Mouse (Mus musculus): ENCODE measurements around the gene Srpk3. TPM values are rescaled to one million over a fixed set of nuclear protein-coding genes. Genes with fewer than 3 reads are reported as not detected.

The Srpk3 gene
- polyA plus RNA-seq, 1 experiment from 2014 or later = 2.2 TPM

DNA sequence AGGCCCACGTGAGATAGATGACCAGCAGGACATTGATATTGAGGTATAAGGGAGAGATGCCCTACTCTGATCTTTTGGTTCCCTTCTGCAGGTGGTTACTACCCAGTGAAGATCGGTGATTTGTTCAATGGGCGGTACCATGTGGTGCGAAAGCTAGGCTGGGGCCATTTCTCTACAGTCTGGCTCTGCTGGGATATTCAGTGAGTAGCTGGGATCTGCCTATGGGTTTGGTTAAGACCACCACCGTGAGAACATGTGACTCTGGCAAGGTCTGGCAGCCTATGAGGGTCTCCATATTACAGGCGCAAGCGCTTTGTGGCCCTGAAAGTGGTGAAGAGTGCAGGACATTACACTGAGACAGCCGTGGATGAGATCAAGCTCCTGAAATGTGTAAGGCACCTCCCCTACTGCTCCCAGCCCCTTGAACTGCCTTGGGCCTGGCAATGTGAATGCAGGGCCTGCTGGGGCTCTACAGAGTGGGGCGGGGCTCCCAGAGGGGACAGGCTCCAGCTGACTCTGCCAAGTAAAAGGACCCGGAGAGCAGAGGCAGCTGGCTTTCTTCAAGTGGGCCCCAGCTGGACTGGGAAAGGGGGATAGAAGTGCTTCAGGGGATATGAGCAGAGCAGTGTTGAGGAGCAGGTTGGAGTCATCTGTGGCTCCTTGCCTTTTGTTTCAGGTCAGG lies 738 bp downstream of the Srpk3 start:
- 62% methylated on average over 10 of the region's 10 CpGs for WGBS
- H3K4me2 ChIP-seq = no peak overlapping the region
- H3K27me3 ChIP-seq (replicated peaks) = no peaks in the 10 kb centered on the region
- H3K27ac ChIP-seq = peak overlapping the region; percentile 35; the same call in 1 of the 2 replicates
- no peak overlapping the region for H3K4me3 ChIP-seq (replicated peaks)
- H3K36me3 ChIP-seq = 0 out of 2 replicates have a peak, but pooled peaks cover 2% of the 10 kb centered on the region
- peak; percentile 61; the same call in 1 of the 2 replicates for ATAC-seq (ENCODE audit: insufficient read depth, low FRiP score, low read depth)
- H3K4me1 ChIP-seq = 0 out of 2 replicates have a peak, but pooled peaks cover 4% of the 10 kb centered on the region
- H3K9me3 ChIP-seq = no peaks in the 10 kb centered on the region
- no peak overlapping the region for H3K9ac ChIP-seq

DNA sequence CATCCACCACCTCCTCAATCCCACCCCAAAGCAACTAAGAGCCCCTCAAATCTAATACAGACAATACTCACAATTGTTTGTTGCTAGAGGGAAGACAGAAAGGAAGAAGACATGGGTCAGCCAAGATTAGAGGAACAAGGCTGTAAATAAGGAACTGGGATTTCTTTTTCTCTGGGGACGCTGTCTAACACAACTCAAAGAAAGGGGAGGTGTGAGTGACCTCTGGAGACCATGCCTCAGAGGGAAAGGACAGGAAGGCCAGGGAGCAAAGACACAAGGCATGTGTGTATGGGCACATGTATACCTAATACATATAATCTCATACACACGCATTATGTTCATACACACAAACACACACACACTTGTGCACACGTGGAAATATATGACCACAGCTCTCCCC lies 8.0 kb downstream of the Srpk3 start:
- Histone ChIP-seq H3K4me2 (no peak overlapping the region), H3K27me3 (replicated peaks) (no peaks in the 10 kb centered on the region), H3K27ac (no peak overlapping the region), H3K36me3 (peaks cover 13% of the 10 kb centered on the region; the same call in 1 of the 2 replicates), H3K9ac (no peak overlapping the region), H3K9me3 (no peaks in the 10 kb centered on the region), H3K4me3 (replicated peaks) (no peak overlapping the region), H3K4me1 (no peaks in the 10 kb centered on the region)
- no peak for ATAC-seq (ENCODE audit: insufficient read depth, low FRiP score, low read depth)
- 84% methylated on average over 3 of the region's 3 CpGs for WGBS

DNA sequence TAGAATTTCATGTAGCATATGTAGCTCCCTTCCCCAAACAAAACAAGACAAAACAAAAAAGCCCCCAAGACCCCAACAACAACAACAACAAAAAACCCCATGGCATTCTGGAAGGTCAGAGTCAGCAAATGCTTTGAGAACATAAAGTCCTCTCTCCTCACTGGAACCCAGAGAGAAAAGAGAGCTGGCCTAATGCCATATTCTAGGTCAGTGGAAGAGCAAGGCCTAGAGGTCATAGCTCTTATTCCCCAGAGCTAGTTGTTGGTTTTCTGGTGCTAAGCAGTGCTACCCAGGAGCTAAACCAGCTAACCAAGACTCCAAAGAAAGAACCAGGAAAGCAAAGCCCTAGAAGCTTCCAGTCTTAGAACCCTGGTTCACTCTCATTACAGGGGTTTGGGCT lies 11.5 kb downstream of the Srpk3 start:
- Histone ChIP-seq H3K36me3 (peaks cover 4% of the 10 kb centered on the region; the same call in 1 of the 2 replicates), H3K27ac (peak overlapping the region; percentile 93; the same call in 1 of the 2 replicates), H3K4me2 (peak overlapping the region; percentile 57), H3K27me3 (replicated peaks) (no peaks in the 10 kb centered on the region), H3K9ac (peak overlapping the region; percentile 34), H3K9me3 (no peaks in the 10 kb centered on the region), H3K4me1 (peaks cover 10% of the 10 kb centered on the region; the same call in 1 of the 2 replicates), H3K4me3 (replicated peaks) (peak overlapping the region; percentile 63)
- no peak for ATAC-seq (ENCODE audit: insufficient read depth, low FRiP score, low read depth)

DNA sequence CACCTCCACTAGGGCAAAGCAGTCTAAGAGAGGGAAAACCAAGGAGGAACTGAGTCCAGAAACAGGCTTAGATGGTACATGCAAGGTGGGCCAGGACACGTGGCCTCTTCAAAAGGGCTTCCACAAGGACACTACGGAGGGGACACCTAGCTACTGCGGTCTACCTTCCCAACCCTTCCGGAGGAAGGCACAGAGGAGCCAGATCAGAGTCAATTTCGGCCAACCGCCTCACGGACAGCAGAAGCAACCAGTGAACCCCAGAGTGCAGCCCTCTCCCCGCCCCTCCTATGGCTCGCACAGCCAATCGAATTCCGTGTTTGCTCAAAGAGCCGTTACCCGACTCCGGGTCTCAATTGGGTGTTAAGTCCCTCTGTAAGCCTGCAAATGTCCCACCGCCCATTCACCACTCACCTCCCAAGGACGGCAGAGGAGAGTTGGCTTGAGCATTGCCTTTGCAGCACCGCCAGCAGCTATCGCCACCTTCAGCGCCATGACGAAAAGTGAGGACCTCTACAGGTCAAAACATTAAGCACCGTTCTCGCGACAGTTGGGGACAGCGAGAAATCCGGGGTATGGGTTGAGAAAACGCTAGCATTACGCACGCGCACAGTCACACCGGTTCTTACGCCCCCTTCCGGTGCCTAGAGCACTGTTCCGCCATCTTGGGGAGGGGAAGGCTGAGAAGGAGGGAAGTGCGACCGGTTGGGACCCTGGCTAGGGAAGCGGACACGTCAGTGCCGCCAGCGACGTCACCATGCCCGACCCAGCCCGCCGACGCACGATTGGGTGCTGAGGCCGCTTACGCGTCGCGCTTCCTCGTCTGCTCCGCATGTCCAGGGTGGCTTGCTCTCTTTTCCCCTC lies 12.4 kb downstream of the Srpk3 start, which contains the start of the genes Idh3g and Ssr4:
Gene Idh3g, minus strand, starts transcription at position 534 of the 861 bp plus-strand sequence.
Gene Ssr4, plus strand, starts transcription at position 665 of the 861 bp plus-strand sequence.
- WGBS = 16% methylated on average over 52 of the region's 52 CpGs
- Histone ChIP-seq H3K4me2 (peak within 1 kb of the TSS; percentile 57), H3K27ac (peak within 1 kb of the TSS; percentile 93), H3K36me3 (no peaks in the 10 kb centered on the region; the same call in 1 of the 2 replicates), H3K9me3 (no peaks in the 10 kb centered on the region), H3K27me3 (replicated peaks) (no peaks in the 10 kb centered on the region), H3K4me3 (replicated peaks) (peak within 1 kb of the TSS; percentile 63), H3K4me1 (peaks cover 10% of the 10 kb centered on the region; the same call in 1 of the 2 replicates), H3K9ac (peak within 1 kb of the TSS; percentile 63)
- ATAC-seq (ENCODE audit: insufficient read depth, low FRiP score, low read depth) = peak; percentile 94

DNA sequence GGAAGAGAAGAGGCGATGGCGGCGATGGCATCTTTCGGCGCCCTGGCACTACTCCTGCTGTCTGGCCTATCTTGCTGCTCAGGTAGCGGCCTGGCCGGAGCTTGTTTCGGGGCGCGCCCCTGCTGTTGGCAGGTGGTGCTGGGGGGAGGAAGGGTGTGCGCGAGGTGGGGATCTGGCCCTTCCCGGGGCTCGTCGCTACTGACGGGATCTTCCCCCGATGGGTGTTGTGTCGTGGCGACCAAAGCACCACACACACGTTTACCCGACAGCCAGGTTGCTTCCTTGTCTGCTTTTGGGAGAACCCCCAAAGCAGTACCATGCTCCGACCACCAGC lies 13.0 kb downstream of the Srpk3 start:
- 11% methylated on average over 20 of the region's 22 CpGs for WGBS
- peak overlapping the region; percentile 63 for H3K9ac ChIP-seq
- peak; percentile 29 for ATAC-seq (ENCODE audit: insufficient read depth, low FRiP score, low read depth)
- peaks cover 10% of the 10 kb centered on the region; the same call in 1 of the 2 replicates for H3K4me1 ChIP-seq
- H3K36me3 ChIP-seq = no peaks in the 10 kb centered on the region
- peak overlapping the region; percentile 52 for H3K4me2 ChIP-seq
- H3K27ac ChIP-seq = peak overlapping the region; percentile 77; the same call in 1 of the 2 replicates
- peak overlapping the region; percentile 63 for H3K4me3 ChIP-seq (replicated peaks)
- H3K27me3 ChIP-seq (replicated peaks) = no peaks in the 10 kb centered on the region
- H3K9me3 ChIP-seq = no peaks in the 10 kb centered on the region

DNA sequence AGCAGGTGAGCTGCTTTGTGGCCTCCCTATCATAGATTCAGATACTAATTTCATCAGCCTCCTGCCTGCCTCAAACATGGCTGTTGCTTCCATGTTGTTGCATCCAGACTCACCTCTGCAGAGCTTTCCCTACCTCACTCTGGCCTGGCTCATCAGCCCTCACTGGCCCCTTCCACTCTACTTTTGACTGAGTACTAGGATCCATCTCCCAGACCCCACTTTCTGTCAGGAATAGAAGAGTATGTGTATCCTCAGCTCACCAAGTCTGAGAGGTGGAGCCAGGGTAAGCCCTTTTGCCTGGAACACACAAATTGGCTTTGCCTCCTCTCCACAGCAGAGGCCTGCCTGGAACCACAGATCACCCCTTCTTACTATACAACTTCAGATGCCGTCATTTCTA lies 14.3 kb downstream of the Srpk3 start:
- Histone ChIP-seq H3K4me3 (replicated peaks) (peak overlapping the region; percentile 63), H3K4me1 (peaks cover 10% of the 10 kb centered on the region; the same call in 1 of the 2 replicates), H3K36me3 (no peaks in the 10 kb centered on the region), H3K27me3 (replicated peaks) (no peaks in the 10 kb centered on the region), H3K9me3 (no peaks in the 10 kb centered on the region), H3K27ac (no peak overlapping the region), H3K9ac (no peak overlapping the region), H3K4me2 (peak overlapping the region; percentile 52)
- WGBS = 78% methylated on average over 1 of the region's 1 CpGs
- no peak for ATAC-seq (ENCODE audit: insufficient read depth, low FRiP score, low read depth)

DNA sequence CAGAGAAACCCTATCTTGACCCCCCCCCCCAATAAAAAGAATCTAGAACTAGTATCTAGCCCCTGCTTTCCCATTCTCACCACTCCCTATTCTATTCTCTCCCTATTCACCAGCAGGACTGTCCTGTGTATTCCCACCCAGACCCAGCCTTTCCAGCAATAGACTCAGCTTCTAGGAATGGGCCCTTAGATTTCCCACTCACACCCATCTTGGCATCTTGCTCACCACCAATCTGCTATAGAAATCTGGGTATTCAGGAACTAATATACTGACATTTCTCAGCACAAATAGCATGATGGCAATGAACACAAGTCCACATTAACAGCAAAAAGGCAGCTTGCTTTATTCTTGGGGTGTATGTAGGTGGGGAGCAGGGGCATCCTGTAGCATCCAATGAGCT lies 18.8 kb downstream of the Srpk3 start:
- H3K27ac ChIP-seq = no peak overlapping the region

DNA sequence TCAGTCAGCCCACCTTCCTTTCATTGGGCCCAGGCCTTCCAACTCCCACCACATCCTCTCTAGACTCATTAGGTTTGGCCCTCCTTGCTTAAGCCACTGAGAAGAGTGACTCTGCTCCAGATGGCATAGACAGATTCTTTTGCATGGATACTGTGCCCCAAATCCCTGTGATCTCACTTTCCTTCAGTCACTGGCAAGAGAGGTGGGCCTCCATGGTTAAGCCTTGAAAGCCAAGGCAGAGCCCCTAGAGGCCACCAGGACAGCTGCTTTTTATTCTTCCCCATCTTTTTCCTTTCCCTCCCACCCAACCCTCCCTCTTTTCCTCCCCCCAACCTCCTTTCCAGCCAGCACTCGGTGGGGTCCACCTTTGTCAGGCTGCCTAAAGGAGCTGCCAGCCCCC lies 19.3 kb downstream of the Srpk3 start:
- peaks cover 5% of the 10 kb centered on the region; the same call in 1 of the 2 replicates for H3K4me1 ChIP-seq
- 33% methylated on average over 1 of the region's 1 CpGs for WGBS
- H3K9me3 ChIP-seq = no peaks in the 10 kb centered on the region
- no peak overlapping the region for H3K4me3 ChIP-seq (replicated peaks)
- H3K36me3 ChIP-seq = no peaks in the 10 kb centered on the region
- no peak for ATAC-seq (ENCODE audit: insufficient read depth, low FRiP score, low read depth)
- no peak overlapping the region for H3K27ac ChIP-seq
- no peak overlapping the region for H3K9ac ChIP-seq
- H3K27me3 ChIP-seq (replicated peaks) = no peaks in the 10 kb centered on the region
- H3K4me2 ChIP-seq = no peak overlapping the region

More for the DNA sequence above, 18.8 kb downstream of the Srpk3 start:
- Histone ChIP-seq H3K4me2 (no peak overlapping the region), H3K4me3 (replicated peaks) (no peak overlapping the region), H3K36me3 (no peaks in the 10 kb centered on the region), H3K27me3 (replicated peaks) (no peaks in the 10 kb centered on the region), H3K4me1 (peaks cover 10% of the 10 kb centered on the region; the same call in 1 of the 2 replicates), H3K9me3 (no peaks in the 10 kb centered on the region), H3K9ac (no peak overlapping the region)
- no peak for ATAC-seq (ENCODE audit: insufficient read depth, low FRiP score, low read depth)

DNA sequence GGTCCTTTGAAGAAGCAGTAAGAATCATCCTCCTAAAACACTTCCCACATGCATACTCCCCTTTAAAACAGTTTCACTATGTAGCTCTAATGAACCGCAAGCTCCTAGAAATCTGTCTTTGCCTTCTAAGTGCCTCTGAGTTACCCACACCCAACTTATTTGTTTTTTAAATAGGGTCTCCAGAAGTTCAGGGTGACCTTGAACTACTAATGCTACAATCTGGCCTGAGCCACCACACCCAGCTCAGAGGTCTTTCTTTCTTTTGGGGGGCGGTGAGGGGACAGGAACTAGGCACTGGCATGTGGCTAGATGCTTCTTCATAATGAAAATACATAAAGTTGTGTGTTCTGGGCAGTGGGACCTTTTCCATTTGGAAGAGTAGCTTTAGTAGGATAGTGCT lies 23.3 kb downstream of the Srpk3 start:
- no peak overlapping the region for H3K4me2 ChIP-seq
- no peaks in the 10 kb centered on the region for H3K4me1 ChIP-seq
- no peaks in the 10 kb centered on the region for H3K9me3 ChIP-seq
- no peaks in the 10 kb centered on the region for H3K36me3 ChIP-seq
- no peak overlapping the region for H3K27ac ChIP-seq
- no peak for ATAC-seq (ENCODE audit: insufficient read depth, low FRiP score, low read depth)
- WGBS = 86% methylated on average over 2 of the region's 2 CpGs
- no peak overlapping the region for H3K4me3 ChIP-seq (replicated peaks)
- H3K9ac ChIP-seq = no peak overlapping the region
- no peaks in the 10 kb centered on the region for H3K27me3 ChIP-seq (replicated peaks)

DNA sequence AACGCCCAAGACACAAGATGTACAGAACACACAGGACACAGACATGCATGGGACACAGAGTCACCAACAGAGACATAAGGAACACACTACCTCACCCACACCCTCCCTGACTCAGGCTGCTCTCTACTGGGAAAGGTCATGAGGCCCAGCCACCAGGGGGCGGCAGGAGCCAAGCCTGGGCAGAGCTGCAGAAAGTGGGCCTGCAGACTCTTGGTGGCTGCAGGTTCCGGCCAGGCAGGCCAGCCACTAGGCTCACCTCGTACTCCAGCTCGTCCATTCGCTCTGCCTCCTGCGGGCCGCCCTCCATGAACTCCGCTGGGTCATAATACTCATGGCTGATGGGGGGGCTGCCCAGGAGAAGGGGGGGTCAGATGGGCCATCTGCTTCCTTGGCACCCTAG lies 24.3 kb downstream of the Srpk3 start:
- Histone ChIP-seq H3K36me3 (no peaks in the 10 kb centered on the region), H3K4me2 (no peak overlapping the region), H3K9ac (no peak overlapping the region), H3K4me1 (no peaks in the 10 kb centered on the region), H3K9me3 (no peaks in the 10 kb centered on the region), H3K27me3 (replicated peaks) (no peaks in the 10 kb centered on the region), H3K4me3 (replicated peaks) (no peak overlapping the region), H3K27ac (no peak overlapping the region)
- WGBS = 38% methylated on average over 9 of the region's 9 CpGs
- peak; percentile 78 for ATAC-seq (ENCODE audit: insufficient read depth, low FRiP score, low read depth)

DNA sequence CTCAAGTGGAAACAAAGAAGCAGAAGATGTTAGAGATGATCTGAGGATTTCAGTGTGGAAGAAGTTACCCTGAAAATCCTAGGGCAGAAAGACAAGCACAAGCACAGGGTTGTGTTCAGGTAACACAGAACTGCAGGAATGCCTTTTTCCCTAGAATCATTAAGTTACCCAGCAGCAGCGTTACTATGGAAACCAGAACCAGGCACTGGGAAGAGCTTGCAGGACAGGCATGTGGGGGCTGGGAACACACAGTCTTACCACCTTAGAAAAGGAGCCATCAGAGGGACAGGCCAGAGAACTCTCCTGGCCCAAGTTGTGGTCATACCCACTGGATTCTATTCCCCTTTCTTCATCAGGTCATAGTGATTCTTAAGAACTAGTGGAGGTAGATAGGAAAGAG lies 31.6 kb downstream of the Srpk3 start:
- H3K4me2 ChIP-seq = no peak overlapping the region
- 62% methylated on average over 1 of the region's 1 CpGs for WGBS
- H3K9me3 ChIP-seq = no peaks in the 10 kb centered on the region
- H3K27ac ChIP-seq = no peak overlapping the region
- no peak overlapping the region for H3K4me3 ChIP-seq (replicated peaks)
- no peak for ATAC-seq (ENCODE audit: insufficient read depth, low FRiP score, low read depth)
- H3K36me3 ChIP-seq = no peaks in the 10 kb centered on the region
- H3K9ac ChIP-seq = no peak overlapping the region
- H3K4me1 ChIP-seq = no peaks in the 10 kb centered on the region
- H3K27me3 ChIP-seq (replicated peaks) = no peaks in the 10 kb centered on the region

DNA sequence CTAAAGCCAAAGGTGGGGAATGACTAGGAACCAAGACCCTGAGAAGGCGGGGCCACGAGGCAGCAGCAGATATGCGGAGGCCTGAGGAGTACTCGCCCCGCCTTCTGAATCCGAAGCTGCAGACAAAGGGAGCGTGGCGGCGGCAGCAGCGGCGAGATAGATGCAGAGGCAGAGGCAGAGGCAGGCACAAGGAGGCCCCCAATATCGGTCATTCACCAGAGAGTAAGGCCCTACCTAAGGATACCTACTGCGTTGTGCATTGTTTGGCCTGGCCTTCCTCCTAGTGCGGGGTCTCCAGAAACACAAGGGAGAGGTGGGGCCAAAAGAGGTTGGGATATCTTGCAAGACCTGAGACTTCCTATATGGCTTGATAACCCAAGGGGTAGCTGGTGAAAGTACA lies 40.9 kb downstream of the Srpk3 start:
- ATAC-seq (ENCODE audit: insufficient read depth, low FRiP score, low read depth) = no peak
- no peak overlapping the region for H3K27ac ChIP-seq

More for the DNA sequence above, 40.9 kb downstream of the Srpk3 start:
- H3K4me3 ChIP-seq (replicated peaks) = peak overlapping the region; percentile 24
- H3K4me1 ChIP-seq = no peaks in the 10 kb centered on the region
- H3K27me3 ChIP-seq (replicated peaks) = no peaks in the 10 kb centered on the region
- peak overlapping the region; percentile 40 for H3K4me2 ChIP-seq
- WGBS = 20% methylated on average over 14 of the region's 14 CpGs
- H3K36me3 ChIP-seq = no peaks in the 10 kb centered on the region
- no peak overlapping the region for H3K9ac ChIP-seq
- H3K9me3 ChIP-seq = no peaks in the 10 kb centered on the region
